Mouse (Mus musculus): Measurements from ENCODE around the gene Disp3.

DNA sequence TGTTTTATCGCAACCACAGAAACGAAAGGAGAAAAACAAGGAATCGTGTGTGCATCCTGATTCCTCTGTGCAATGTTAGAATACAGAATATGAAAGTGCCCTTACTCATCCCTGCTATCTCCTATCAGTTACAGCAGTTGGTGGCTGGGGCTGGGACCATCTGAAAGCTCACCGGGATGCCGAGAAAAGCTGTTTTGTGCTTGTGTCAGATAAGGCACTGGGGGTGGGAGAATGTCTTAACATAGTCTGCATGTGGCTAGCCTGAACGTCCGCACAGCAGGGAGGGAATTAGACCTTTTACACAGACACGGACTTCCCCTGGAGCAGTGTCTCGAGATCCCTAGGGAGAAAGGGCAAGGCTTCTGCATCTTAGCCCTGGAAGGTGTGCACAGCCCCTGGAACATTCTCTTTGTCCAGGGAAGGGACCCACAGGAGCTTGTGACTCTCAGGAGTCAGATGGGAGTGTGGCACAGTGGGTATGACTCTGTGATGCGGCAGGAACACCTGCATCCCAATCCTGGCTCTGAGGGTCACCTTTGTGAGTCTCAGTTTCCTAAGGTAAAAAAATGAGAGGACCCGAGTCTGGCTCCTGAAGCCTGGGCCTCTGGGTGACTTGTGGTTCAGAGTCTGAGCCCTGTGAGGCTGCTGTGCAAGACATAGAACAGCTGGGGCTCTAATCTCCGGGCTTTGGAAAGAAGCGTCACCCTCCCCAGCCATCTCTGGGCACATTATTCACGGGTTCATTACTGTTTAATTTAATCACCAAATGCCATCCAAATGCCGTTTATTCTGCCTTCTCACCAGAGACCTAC lies 83.5 kb downstream of the Disp3 start:
- TF ChIP-seq POLR2A (IDR thresholded peaks at IDR 0.05; ENCODE audit: extremely low read depth, insufficient read depth, low read length): no peak
- TF ChIP-seq CTCF (IDR thresholded peaks at IDR 0.05; ENCODE audit: low read depth, low read length): no peak
